Mouse (Mus musculus) thymus, postnatal 14 days (tissue): ENCODE results near the gene Als2.

Source experiments
- DNase-seq: peaks from one replicate; pipeline ENCODE4 v3.0.0; 2021

The Als2 gene

DNA sequence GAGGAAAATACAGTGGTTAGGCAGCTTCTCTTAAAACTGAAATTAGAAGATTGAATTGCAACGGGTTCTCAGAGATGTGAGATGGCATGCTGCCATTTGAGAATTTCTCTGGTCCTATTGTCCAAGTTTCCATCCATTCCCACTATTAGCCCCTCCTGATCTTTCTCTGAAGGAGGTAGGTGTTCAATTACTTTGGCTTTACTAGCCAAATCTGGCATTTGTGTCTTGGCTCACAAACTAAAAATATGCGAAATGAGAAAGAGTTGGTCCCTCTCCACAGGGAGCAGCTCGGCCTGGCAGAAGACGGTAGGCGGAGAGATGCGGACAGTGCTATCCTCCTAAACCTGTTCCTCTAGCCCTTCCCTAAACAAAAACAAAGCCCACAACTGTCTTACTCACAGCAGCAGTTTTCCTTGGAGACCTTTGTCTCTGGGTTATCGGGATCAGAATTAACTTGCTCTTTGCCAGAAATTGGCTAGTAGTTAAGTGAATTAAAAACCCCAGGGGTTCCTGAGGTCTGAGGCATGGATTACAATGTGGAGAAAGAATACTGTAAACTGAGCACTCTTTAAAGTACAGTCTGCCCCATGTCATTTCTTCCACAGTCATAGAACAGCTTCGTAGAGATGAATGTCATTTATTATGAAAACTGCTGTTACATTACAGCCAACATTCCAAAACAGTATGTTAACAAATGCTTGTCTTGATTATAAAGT lies 74.6 kb downstream of the Als2 start:
- DNase-seq = no peak

DNA sequence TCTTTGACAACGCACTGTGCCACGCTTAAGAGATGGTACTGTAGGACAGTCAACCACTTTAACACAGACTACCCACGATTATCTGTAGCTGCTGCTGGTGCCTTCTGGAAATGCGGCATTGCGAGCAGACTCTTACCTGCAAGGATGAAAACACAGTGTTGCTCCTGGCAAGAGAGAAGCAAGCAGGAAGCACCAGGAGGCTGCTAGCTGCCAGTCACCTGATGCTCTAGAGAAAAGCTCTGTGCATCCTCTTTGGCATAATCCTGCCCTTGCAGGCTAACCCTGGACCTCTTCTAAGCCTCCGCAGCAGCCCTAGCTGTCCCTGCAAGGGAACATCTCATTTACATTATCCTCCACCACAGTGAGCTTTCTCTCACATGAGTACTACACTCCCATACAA lies 75.6 kb downstream of the Als2 start:
- no peak for DNase-seq

DNA sequence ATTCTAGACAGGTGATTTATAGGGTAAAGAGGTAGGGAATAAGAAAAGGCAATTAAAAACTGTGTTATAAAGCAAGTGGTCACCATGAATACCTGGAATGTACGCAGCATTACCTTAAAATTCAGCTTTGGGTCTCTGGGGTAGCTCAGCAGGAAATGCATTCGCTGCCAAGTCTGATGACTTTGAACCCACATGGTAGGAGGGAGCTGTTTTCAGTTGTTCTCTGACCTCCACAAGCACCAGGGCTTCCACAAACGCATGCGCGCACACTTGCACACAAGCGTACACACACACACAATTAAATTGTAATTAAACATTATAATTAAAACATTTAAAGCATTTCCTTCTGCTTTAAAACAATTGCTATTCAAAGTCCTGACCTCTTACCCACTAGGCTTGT lies 76.2 kb downstream of the Als2 start:
- DNase-seq = no peak

DNA sequence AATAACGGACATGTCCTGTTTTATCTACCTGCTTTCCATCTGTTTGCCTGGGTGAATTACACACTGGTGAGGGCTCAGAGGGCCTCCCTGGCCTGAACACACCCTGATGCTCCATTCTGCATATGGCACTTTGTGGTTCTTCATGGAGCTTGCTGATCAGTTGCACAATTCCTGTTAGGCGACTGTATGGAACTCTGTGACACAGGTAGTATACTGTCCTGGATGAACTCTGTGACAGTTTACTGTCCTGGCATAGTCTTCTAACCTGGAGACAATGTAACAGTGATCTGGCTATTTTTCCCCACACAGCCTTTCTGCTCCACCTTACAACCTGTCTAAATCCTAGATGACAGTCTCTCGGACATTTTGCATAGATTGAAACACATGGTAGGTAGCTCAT lies 77.9 kb downstream of the Als2 start:
- DNase-seq = no peak

GRCm38 (mm10) chr1:59158498-59158897 lies 78.5 kb downstream of the Als2 start:
- DNase-seq = no peak

DNA sequence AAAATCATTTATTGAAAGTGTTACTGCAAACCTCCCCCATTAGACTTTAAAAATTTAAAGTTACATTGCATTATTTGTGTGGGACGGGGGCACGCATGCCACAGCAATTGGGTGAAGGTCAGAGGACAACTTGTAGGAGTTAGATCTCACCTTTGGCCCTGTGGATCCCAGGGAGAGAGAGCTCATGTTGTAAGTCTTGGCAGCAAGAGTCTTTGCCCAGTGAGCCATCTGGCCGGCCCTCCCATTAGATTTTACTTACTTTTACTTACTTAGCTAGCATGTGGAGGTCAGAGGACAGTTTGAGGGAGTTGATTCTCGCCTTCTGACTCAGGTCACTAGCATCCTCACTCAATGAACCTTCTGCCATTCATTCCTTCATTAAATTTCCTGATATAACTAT lies 79.2 kb downstream of the Als2 start:
- DNase-seq = no peak

DNA sequence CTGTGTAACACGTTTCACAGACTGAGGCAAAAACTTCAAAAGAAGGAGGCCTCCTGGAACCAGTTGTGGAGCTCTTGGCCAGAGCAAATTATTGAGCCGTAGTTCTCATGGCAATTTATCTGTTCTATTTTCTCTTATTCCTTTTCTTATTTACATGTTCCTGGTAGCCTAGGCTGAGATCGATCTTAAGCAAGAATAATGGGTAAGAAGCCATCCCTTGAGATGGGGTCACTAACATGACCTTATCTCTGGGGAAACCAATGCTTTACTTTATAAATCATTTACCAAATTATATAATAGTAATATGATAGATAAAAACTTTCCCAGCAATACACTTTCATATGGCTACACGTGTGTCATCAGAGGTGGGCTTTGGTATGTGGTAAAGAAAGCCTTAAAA lies 84.7 kb downstream of the Als2 start:
- no peak for DNase-seq

DNA sequence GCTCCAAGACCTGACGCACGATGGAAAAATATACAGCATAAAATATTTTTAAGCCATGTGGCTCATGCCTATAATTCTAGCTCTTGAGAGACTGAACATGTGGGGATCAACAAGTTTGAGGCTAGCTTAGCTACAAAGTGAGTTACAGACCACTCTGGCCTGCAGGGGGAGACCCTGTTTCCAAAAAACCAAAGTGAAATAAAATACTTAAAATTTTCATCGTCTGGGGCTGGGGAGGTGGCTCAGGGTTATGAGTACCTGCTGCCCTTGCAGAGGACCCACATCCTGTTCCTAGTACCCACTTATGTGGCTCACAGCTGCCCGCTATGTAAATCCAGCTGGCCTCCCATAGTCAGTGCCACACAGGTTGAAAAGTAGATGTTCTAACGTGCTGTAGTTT lies 86.5 kb downstream of the Als2 start:
- DNase-seq = peak; percentile 50

GRCm38 (mm10) chr1:59144543-59144942 lies 92.5 kb downstream of the Als2 start:
- peak; percentile 47 for DNase-seq

GRCm38 (mm10) chr1:59142809-59143208 lies 94.2 kb downstream of the Als2 start:
- DNase-seq = peak; percentile 83

DNA sequence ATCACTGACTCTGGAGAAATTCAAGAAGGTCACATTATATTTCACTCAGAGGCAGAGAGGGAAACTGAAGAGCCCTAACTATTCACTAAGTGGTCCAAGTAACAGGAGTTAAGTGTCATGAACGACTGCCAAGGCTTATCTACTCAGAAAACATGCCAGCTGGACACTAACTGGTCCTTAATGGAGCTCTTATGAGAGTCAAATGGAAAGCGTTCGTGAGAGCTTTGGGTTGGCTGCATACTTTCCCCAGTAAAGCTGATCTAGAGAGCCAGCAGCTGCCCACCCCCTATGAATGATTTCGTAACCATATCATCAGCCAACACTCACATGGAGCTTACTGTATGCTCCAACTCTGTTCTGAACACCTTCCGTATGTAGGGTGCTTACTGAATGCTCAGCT lies 102.6 kb downstream of the Als2 start:
- DNase-seq = no peak

GRCm38 (mm10) chr1:59128879-59129278 lies 108.2 kb downstream of the Als2 start:
- DNase-seq = no peak

DNA sequence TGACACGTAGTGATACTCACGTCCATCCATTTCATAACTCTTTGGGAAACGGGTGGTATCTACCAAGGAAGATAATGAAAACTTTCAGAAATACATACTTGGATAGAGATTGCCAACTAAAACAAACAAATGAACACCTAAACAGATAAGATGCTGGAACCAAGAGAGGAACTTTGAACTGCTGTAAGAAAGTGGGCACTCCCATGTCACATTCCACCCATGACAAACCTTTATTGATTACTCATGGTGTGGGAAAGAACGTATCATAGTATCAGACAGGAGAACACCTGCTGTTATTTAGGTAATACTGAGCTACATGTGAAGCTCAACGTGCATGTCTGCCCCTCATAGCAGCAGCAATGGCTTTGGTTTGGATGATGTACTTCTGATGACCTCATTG lies 111.5 kb downstream of the Als2 start:
- no peak for DNase-seq

- DNase-seq = peak; percentile 89
Measured at GRCm38 (mm10) chr1:59119720-59120457, 117.1 kb downstream of the Als2 start, which contains the start of gene Tmem237. Tmem237 (minus strand) TSS chr1:59120408.
